Mouse (Mus musculus) megakaryocyte, adult 5-6 weeks (primary cell): ENCODE results near the gene Pwp1. TPM values are rescaled to one million over a fixed set of nuclear protein-coding genes. Genes with fewer than 3 reads are reported as not detected.

Experiments
- total RNA-seq, 2 experiments: library from RNA; stranded (forward) in 1 of 2; stranded (reverse) in 1 of 2; fragments of 153-499, 151-499 nt in 1 of 2; fragments of 221-1000, 200-1000 nt in 1 of 2; gene quantifications; 2 replicates each; pipeline versions ENCODE4 v1.2.3 to v1.2.4; 2015 to 2017

The Pwp1 gene
- total RNA-seq, 2 experiments from 2014 or later: 27.5 to 27.6 TPM

Other genes starting within 250 kb of the Pwp1 start
- gene Prdm4, start 87.6 kb downstream of the Pwp1 start, total RNA-seq (2015): 19.7 and 19.8 TPM in 2 replicates
- 22.5 and 24.2 TPM in 2 replicates for gene Prdm4, start 87.6 kb downstream of the Pwp1 start, total RNA-seq (2017)
- not detected in 2 replicates for gene Ascl4, start 98.2 kb downstream of the Pwp1 start, total RNA-seq (2015)
- gene Ascl4, start 98.2 kb downstream of the Pwp1 start, total RNA-seq (2017): not detected in 2 replicates
- gene Rtcb, start 128.3 kb downstream of the Pwp1 start, total RNA-seq (2015): 34.3 and 38.8 TPM in 2 replicates
- gene Rtcb, start 128.3 kb downstream of the Pwp1 start, total RNA-seq (2017): 79.5 and 91.3 TPM in 2 replicates
- 0.13 TPM in 1 of 2 replicates, not detected in the other for gene Bpifc, start 182.4 kb downstream of the Pwp1 start, total RNA-seq (2015)
- gene Bpifc, start 182.4 kb downstream of the Pwp1 start, total RNA-seq (2017): 0.07 TPM in 1 of 2 replicates, not detected in the other
- gene Fbxo7, start 192.5 kb downstream of the Pwp1 start, total RNA-seq (2015): 17.5 and 18.8 TPM in 2 replicates
- 11.1 and 12.0 TPM in 2 replicates for gene Fbxo7, start 192.5 kb downstream of the Pwp1 start, total RNA-seq (2017)